Mouse (Mus musculus): ENCODE measurements at regions not wholly inside any gene's neighbourhood (a gene's known extent, or its start where the extent isn't known, plus 50 kb on each side); places are given as distances from the start of the nearest gene placed in this dataset.

DNA sequence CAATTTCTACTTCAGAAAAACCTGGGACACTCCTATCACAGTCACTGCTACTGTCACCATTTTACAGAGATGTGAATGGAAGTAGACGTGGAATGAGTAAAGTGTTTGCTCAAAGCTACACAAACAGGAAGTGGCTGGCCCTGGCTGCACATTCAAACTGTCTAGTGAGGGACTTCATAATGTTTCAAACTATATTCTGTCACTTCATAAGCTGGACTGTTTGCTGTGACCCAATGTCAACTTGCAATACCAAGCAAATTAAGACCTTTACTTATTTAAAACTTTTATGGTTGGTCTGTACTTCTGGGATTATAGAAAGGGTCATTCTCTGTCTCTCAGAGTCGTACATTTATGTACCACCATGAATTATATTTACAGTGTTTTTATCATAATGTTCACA, 53.9 kb downstream of the Gm11361 start:
- no peak for DNase-seq (ENCODE audit: extremely low read depth, low read depth, low spot score)

DNA sequence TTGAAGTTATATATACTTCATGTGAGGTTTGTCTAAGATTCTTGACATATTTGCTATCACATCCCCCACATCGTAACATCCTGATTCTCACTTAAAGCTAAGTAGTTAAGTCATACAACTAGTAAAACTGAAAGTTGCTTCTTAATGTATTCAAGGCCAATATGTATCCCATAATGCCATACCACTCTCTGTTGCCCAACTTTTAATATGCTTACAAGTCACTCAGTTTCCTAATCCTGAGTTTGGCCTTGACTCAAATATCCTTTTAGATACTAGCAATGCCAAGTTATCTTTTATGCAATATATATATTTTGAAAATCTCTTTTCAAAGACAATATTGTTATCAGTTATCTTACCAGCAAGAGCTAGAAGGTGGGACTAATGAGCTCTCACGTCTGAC, 54.3 kb downstream of the Gm11361 start:
- DNase-seq (ENCODE audit: extremely low read depth, low read depth, low spot score) = peak; percentile 5

DNA sequence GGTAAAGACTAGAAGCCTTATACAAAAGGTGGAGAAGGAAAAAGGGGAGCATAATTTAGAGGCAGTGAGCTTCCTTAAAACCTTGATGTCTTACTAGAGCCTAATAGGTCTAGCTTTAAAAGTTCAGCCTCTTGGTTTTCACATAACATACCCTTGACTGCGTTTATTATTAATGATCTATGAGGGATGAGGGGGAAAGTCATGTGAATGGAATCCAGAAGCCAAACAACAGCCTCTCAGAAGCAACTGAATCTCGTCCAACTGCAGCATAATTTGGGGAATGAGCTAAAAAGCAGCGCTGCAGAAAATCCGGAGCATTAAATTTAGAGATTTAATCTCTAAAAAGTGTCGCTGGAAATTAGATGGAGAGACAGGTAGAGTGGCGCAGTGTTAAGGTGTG, 54.8 kb downstream of the Gm11361 start:
- no peak for DNase-seq (ENCODE audit: extremely low read depth, low read depth, low spot score)

DNA sequence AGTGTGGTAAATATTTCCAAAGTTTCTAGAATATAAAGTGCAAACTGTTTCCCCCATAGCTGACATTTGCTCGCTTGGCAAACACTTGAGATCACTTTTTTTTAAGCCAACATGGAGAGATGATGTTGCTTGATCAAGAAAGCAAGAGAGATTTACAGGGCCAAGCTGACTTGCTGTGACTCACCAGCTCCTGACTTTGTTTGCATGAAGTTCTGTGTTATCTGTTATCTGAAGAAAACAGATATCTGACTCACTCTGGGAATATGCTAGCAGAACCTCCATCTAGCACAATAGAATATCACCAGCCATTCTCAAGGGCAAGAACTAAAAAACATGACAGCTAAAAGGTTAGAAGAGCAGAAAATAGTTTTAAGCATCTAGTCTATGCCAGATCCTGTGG, 56.1 kb downstream of the Gm11361 start:
- DNase-seq (ENCODE audit: extremely low read depth, low read depth, low spot score) = no peak

DNA sequence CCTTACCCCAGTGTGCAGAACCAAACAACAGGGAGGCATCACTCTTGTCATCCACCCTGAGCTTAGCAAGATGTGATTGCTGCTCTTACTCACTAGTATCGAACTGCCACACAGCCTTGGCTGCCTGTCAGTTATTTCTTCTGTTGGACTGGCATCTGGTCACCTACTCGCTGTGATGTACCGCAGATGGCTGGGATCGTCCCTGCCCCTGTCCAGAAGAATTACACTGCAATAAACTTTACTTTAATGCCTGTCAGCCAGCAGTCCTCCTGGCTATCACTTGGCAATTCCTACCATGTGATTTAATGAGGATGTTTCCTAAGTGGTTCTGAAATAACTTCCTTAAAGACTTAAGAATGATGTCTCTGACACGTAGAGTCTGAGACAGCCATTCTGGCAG, 57.7 kb downstream of the Gm11361 start:
- DNase-seq (ENCODE audit: extremely low read depth, low read depth, low spot score) = no peak

Measured in fat pad, adult 2 months (tissue).